Mouse (Mus musculus) cerebellum, adult 9-11 months (tissue): ENCODE measurements around the gene Ttll11.

ENCODE experiments used
- DNase-seq: peaks from one replicate; pipeline ENCODE4 v3.0.0; 2022

The Ttll11 gene

GRCm38 (mm10) chr2:35760352-35760751 lies 219.4 kb downstream of the Ttll11 start:
- DNase-seq, result no peak

DNA sequence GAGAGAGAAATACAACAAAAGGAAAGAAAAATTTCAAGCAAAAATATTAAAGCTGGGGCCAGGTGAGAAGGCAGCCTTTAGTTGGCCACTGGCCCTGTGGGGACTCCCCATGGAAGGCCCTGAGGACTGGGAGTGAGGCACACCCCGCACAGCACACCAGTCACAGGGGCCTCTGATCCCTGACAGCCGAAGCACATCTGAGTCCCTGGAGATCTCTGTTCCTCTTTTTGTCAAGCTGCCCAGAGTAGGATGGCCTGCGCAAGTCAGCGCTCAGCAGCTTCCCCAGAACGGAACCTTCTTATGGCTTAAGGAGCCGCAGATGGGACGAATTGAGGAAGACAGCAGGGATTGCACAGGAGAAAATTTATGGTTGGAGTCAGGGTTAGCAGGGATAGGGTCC lies 223.2 kb downstream of the Ttll11 start:
- DNase-seq, result no peak

- peak; percentile 85 for DNase-seq
These were observed 227.8 kb downstream of the Ttll11 start for GRCm38 (mm10) chr2:35751781-35752505.

GRCm38 (mm10) chr2:35750533-35751141 lies 229.1 kb downstream of the Ttll11 start:
- no peak for DNase-seq

DNA sequence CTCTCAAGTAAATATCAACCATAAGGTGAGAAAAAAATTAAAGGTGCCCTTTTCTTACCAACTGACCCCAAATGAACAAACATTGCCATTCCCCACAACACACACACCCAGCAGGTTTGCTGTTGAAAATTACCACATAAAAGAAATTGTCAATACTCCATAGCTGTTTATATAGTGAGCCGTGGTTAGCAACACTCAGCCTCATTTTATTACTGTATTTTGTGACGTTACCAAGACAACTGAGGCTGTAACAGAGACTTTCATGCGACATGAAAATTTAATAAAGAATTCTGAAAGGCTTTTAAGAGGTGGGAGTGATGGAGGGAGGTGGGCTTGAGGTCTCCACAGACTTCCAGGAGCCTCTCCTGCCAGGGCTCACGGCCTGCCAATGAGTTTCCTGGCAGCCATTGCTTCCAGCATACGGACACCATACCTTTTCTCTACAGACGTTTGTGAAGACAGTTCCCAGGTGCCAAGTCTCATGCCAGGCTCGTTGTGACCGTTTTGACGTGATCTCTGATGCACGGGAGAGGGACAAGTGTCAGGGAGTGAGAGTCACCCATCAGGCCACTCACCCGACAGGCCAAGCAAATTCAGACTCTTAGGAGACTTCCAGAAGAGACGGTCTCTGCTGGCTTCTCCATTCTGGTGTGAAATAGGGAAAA lies 232.2 kb downstream of the Ttll11 start:
- DNase-seq, result peak; percentile 75

GRCm38 (mm10) chr2:35746638-35747037 lies 233.1 kb downstream of the Ttll11 start:
- DNase-seq, result peak; percentile 86

DNA sequence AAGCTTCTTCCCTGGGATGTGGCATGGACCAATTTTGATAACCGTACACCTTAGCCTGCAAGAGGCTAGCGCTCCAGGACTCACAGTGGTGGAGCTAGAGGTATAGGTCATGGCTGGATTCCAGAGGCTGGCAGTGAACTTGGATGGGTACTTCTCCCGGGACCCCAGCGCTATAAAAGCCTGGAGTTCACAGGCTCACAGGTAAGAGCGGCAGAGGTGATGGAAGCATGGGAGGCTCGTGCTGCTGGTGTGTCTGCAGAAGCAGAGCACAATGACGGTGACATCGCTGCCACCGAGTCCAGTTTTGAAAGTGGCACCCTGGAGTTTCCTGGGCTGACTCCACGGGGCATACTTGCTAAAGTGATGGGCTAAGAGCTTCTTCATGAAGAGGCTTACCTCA lies 233.8 kb downstream of the Ttll11 start:
- peak; percentile 58 for DNase-seq

DNA sequence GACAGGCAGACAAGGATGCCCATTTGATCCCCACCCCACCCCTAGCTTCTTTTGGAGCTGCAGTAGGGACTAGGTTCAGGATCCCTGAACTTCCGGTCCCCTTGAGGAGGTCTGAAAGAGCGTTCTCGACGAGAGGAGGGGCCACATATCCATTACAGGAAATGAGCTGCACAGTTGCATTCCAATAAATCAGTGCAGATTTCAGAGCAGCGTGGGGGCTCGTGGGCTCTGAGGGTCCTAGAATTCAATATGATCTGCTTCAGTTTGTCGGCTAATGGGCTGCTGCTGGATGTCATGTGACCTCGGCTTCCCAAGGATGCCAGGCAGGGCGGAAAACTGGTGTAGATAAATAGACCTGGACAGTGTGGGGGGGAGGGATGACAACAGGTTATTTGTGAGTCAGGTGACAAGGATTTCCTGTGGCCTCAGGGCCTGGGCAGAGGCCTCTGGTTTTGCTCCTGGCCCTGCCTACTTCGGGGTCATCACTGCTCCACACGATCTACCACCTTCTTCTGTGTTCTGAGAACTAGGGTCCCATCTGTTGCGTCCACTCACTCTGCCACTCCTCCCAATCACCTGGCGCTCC lies 240.0 kb downstream of the Ttll11 start:
- DNase-seq, result no peak

DNA sequence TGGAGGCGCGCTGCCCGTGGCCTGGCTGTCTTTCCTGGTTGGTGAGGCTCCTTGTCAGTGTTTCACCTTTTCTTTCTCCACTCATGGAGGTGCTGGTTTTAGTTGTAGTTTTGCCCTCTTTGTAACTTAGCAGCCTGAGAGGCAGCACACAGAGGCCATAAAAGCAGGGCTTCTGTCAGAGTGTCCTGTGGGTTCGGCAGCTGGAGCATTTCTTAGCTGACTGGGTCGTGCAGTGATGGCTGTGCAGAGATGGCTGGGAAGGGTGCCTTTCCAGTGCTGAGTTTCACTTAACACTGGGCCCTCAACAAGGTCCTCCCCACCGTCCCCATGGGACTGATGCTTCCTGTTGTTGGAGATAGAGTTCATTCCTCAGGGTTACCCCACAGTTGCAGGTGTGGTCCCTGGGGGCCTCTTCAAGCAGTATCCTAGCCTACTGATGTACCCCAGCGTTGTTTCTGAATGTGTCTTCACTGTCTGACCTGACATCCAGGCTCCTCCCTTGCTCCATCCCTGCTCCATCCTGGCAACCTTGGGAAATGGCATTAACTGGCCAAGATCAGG lies 242.2 kb downstream of the Ttll11 start:
- no peak for DNase-seq

DNA sequence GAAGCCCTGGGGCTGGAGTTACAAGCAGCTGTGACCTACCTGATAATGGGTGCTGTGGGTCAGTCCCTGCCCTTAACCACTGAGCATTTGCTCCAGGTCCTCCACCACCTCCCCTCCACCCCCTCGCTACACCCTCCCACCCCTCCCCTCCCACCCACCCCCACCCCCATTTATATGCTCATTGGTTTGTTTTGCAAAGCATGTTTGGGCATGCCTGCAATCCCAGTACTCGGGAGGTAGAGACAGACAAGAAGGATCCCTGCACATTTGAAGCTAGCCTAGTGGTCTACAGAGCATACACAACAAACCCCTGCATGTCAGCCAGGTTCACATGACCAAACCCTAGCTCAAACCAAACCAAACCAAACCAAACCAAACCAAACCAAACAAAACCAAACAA lies 243.7 kb downstream of the Ttll11 start:
- DNase-seq, result no peak

- no peak for DNase-seq
These were observed 244.7 kb downstream of the Ttll11 start for GRCm38 (mm10) chr2:35735001-35735400.

GRCm38 (mm10) chr2:35731671-35732449 lies 247.9 kb downstream of the Ttll11 start:
- no peak for DNase-seq

GRCm38 (mm10) chr2:35729077-35730065 lies 250.3 kb downstream of the Ttll11 start:
- no peak for DNase-seq

GRCm38 (mm10) chr2:35728633-35729032 lies 251.1 kb downstream of the Ttll11 start:
- no peak for DNase-seq

GRCm38 (mm10) chr2:35723691-35724090 lies 256.0 kb downstream of the Ttll11 start:
- peak; percentile 85 for DNase-seq

GRCm38 (mm10) chr2:35723267-35723666 lies 256.4 kb downstream of the Ttll11 start:
- DNase-seq, result no peak

DNA sequence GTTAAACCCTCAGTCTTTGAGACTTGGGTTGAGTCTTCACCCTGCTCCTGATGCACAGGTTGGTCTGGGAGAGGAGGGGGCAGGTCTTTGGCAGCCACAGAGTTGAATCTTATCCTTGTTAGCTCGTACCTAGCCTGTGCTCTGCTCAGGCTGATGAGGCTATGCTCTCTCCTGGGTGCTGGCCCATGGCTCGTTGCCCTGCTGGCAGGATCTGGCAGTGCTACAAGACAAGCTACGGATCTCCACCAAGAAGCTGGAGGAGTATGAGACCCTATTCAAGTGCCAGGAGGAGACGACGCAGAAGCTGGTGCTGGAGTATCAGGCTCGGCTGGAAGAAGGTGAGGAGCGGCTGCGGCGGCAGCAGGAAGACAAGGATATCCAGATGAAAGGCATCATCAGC lies 256.9 kb downstream of the Ttll11 start:
- DNase-seq, result peak; percentile 81

DNA sequence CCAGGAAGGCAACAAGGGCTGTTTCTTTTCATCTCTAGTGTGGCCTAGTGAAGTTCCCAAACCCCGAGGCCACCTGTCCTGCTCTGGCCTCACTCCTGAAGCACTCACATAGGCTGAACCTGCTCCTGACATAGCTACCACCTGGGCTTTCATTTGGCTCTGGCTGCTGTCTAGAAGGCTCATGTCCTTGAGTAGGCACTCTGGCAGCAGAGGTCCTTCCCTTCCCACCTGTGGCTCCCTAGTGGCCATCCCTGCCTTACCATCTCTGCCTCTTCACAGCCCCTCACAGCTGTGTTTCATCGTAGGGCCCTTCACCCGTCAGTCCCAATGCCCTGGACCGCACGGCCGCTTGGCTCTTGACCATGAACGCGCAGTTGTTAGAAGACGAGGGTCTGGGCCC lies 258.8 kb downstream of the Ttll11 start:
- peak; percentile 52 for DNase-seq

GRCm38 (mm10) chr2:35720550-35720949 lies 259.2 kb downstream of the Ttll11 start:
- peak; percentile 67 for DNase-seq

GRCm38 (mm10) chr2:35720104-35720503 lies 259.6 kb downstream of the Ttll11 start:
- peak; percentile 73 for DNase-seq
